Mouse (Mus musculus) central nervous system, embryonic 14 days (tissue): Measurements from ENCODE around the gene Chga. TPM values are rescaled to one million over a fixed set of nuclear protein-coding genes. Genes with fewer than 3 reads are reported as not detected.

Experiments
- polyA plus RNA-seq: library from polyadenylated mRNA; depleted of rRNA; stranded (reverse); fragments of >200 nt; gene quantifications from 2 replicates; pipeline ENCODE4 v1.2.3, GENCODE M21; 2012; rRNA removed

Chga gene
- polyA plus RNA-seq = 59.4 and 65.5 TPM in 2 replicates

GRCm38 (mm10) chr12:102554721-102555516 is at the start of gene Chga:
Gene Chga, plus strand, starts transcription at chr12:102554969.

Other genes with a start within 250 kb of the Chga start
- gene Lgmn, start 115.2 kb upstream of the Chga start, polyA plus RNA-seq = 62.6 and 62.8 TPM in 2 replicates
- gene Golga5, start 85.8 kb upstream of the Chga start, polyA plus RNA-seq = 27.4 and 28.4 TPM in 2 replicates
- 24.3 and 32.8 TPM in 2 replicates for gene Itpk1, start 150.0 kb downstream of the Chga start, polyA plus RNA-seq
- 9.8 and 10.2 TPM in 2 replicates for gene Moap1, start 188.7 kb downstream of the Chga start, polyA plus RNA-seq
- 4.3 and 4.8 TPM in 2 replicates for gene Tmem251, start 188.8 kb downstream of the Chga start, polyA plus RNA-seq
- not detected in 2 replicates for gene Gm28051, start 202.8 kb downstream of the Chga start, polyA plus RNA-seq
- 29.3 and 31.9 TPM in 2 replicates for gene Gon7, start 202.8 kb downstream of the Chga start, polyA plus RNA-seq
- 39.7 and 44.6 TPM in 2 replicates for gene Ubr7, start 203.0 kb downstream of the Chga start, polyA plus RNA-seq
- gene Gm20604, start 203.7 kb downstream of the Chga start, polyA plus RNA-seq = 33.0 and 33.7 TPM in 2 replicates